Mouse (Mus musculus): ENCODE results near the gene Prkca. TPM values are rescaled to one million over a fixed set of nuclear protein-coding genes. Genes with fewer than 3 reads are reported as not detected.

The Prkca gene
- polyA plus RNA-seq, 1 experiment from 2014 or later = 5.4 TPM

DNA sequence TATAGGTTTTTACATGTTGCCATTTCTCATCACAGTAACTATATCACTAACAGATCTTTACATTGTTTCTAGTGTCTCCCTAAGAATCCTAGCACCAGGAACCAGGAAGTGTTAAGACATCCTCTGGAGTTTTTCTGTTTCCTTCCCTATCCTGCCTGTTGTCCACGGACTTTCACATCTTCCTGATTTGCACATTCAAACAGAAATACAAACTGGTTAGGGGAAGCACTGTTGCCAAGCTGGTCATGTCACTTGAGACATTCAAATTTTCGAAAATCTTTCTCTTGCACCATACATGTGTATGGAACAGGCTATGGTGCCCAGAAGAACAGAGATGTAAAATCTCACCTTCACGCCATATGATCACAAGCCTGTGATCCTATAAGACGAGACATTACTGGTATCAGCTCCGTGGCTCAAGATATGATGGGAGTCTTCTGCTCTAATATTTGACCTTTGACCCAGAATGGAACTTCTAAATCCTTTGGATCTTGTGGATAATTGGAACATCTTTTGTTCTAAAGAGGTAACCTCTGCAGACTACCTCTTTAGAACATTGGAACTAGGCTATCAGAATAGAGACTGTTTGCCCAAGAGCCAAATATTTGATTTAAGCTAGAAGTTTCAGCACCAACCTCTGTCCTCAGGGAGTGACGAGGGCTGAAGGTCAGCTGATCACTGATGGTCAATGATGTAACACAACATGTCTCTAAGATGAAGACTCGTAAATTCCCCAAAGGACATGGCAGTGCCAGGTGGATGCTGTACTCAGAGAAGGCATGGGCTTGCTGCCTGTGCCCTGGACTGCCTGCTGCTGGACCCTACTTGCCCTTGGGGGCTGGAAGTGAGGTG is 91.6 kb downstream of the Prkca start:
- Histone ChIP-seq H3K9ac (replicated peaks) (no peak overlapping the region), H3K27me3 (no peaks in the 10 kb centered on the region), H3K36me3 (no peaks in the 10 kb centered on the region), H3K4me2 (replicated peaks) (no peak overlapping the region), H3K4me3 (no peak overlapping the region), H3K4me1 (no peaks in the 10 kb centered on the region), H3K9me3 (no peaks in the 10 kb centered on the region), H3K27ac (replicated peaks) (no peak overlapping the region)
- no peak for ATAC-seq (ENCODE audit: low FRiP score, low read depth)
- 87% methylated on average over 7 of the region's 7 CpGs for WGBS

DNA sequence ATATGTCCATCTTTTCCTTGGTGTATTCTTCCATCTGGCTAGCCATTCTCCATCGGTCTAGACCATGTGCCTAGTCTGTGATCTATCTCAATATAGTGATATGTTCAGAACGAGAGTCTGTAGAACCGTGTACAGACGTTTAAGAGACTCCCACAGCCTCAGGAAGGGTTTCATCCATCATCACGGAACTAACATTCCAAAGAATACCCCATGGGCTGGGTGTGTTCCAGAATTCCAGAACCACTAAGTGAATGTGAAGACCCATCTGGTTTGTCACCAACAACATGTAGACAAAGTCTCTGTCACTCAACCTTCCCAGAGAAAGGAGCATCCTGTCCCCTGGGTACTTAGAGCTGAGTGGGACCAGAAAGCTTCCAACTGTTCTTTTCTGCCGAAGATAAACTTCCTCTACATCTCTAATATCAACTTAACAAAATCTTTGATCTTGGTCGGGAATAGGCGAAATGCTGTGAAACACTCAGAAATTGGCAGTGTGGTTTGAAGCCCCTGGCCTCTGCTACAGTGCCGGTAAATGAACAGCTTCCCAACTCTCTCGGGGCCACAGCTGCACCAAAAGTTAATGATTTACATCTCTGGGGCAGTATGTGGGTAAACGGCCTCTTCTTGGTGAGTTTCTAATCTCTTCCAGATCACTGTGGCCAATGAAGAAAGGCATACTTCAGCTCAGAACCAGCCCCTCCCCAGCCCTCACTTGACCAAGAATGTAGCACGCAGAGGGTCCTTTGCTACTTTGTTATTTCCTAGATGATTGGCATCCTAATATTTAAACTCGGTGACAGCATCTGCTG is 92.7 kb downstream of the Prkca start:
- Histone ChIP-seq H3K4me2 (replicated peaks) (no peak overlapping the region), H3K9me3 (no peaks in the 10 kb centered on the region), H3K9ac (replicated peaks) (no peak overlapping the region), H3K4me1 (no peaks in the 10 kb centered on the region), H3K36me3 (no peaks in the 10 kb centered on the region), H3K27ac (replicated peaks) (no peak overlapping the region), H3K4me3 (no peak overlapping the region), H3K27me3 (no peaks in the 10 kb centered on the region)
- ATAC-seq (ENCODE audit: low FRiP score, low read depth) = no peak
- WGBS = 81% methylated on average over 13 of the region's 13 CpGs

- H3K9ac ChIP-seq (replicated peaks) = no peak overlapping the region
- no peaks in the 10 kb centered on the region for H3K4me1 ChIP-seq
- H3K9me3 ChIP-seq = no peaks in the 10 kb centered on the region
- no peaks in the 10 kb centered on the region for H3K36me3 ChIP-seq
- 59% methylated on average over 1 of the region's 1 CpGs for WGBS
- H3K27ac ChIP-seq (replicated peaks) = no peak overlapping the region
- no peak overlapping the region for H3K4me3 ChIP-seq
- H3K4me2 ChIP-seq (replicated peaks) = no peak overlapping the region
- ATAC-seq (ENCODE audit: low FRiP score, low read depth) = no peak
- H3K27me3 ChIP-seq = no peaks in the 10 kb centered on the region
Observed at GRCm38 (mm10) chr11:108250146-108250635, 93.5 kb downstream of the Prkca start.

DNA sequence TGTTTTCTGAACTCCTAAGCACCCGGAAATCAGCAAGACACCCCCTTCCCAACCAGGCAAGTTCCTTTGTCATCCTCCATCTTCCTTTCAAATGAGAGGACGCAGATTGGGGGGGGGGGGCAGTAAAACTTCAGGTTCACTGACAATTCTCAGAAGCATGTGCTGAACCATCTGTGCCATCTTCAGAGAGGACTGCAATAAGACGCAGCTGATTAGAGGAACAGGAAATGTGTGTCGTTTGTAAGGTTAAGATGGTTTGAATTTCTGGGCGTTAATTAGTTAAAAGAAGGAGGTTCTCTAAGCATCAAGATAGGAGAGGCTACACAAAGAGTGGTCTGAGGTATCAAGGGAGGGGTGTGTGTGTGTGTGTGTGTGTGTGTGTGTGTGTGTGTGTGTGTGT is 94.2 kb downstream of the Prkca start:
- H3K4me1 ChIP-seq = no peaks in the 10 kb centered on the region
- WGBS = 78% methylated on average over 5 of the region's 5 CpGs
- no peak for ATAC-seq (ENCODE audit: low FRiP score, low read depth)

GRCm38 (mm10) chr11:108249047-108249403 is 94.7 kb downstream of the Prkca start:
- H3K9me3 ChIP-seq = no peaks in the 10 kb centered on the region
- H3K9ac ChIP-seq (replicated peaks) = no peak overlapping the region
- no peaks in the 10 kb centered on the region for H3K36me3 ChIP-seq
- WGBS = 83% methylated on average over 3 of the region's 3 CpGs
- H3K4me1 ChIP-seq = no peaks in the 10 kb centered on the region
- ATAC-seq (ENCODE audit: low FRiP score, low read depth) = no peak
- no peaks in the 10 kb centered on the region for H3K27me3 ChIP-seq
- no peak overlapping the region for H3K27ac ChIP-seq (replicated peaks)
- H3K4me2 ChIP-seq (replicated peaks) = no peak overlapping the region
- H3K4me3 ChIP-seq = no peak overlapping the region

More for the DNA sequence above, 94.2 kb downstream of the Prkca start:
- Histone ChIP-seq H3K27ac (replicated peaks) (no peak overlapping the region), H3K9ac (replicated peaks) (no peak overlapping the region), H3K36me3 (no peaks in the 10 kb centered on the region), H3K9me3 (no peaks in the 10 kb centered on the region), H3K4me2 (replicated peaks) (no peak overlapping the region), H3K27me3 (no peaks in the 10 kb centered on the region), H3K4me3 (no peak overlapping the region)

- no peak overlapping the region for H3K27ac ChIP-seq (replicated peaks)
- no peak overlapping the region for H3K4me3 ChIP-seq
- H3K4me1 ChIP-seq = 0 out of 2 replicates have a peak, but pooled peaks cover 2% of the 10 kb centered on the region
- no peak overlapping the region for H3K4me2 ChIP-seq (replicated peaks)
- H3K9me3 ChIP-seq = no peaks in the 10 kb centered on the region
- H3K27me3 ChIP-seq = no peaks in the 10 kb centered on the region
- H3K9ac ChIP-seq (replicated peaks) = no peak overlapping the region
- no peaks in the 10 kb centered on the region for H3K36me3 ChIP-seq
- WGBS = 91% methylated on average over 12 of the region's 12 CpGs
- ATAC-seq (ENCODE audit: low FRiP score, low read depth) = no peak
Observed at GRCm38 (mm10) chr11:108248218-108249046, 95.3 kb downstream of the Prkca start.

GRCm38 (mm10) chr11:108247121-108247863 is 96.4 kb downstream of the Prkca start:
- no peak for ATAC-seq (ENCODE audit: low FRiP score, low read depth)
- H3K27me3 ChIP-seq = peaks cover 4% of the 10 kb centered on the region; the same call in 1 of the 2 replicates
- no peaks in the 10 kb centered on the region for H3K36me3 ChIP-seq
- H3K9ac ChIP-seq (replicated peaks) = no peak overlapping the region
- 90% methylated on average over 10 of the region's 10 CpGs for WGBS
- no peak overlapping the region for H3K27ac ChIP-seq (replicated peaks)
- H3K9me3 ChIP-seq = no peaks in the 10 kb centered on the region
- 0 out of 2 replicates have a peak, but pooled peaks cover 2% of the 10 kb centered on the region for H3K4me1 ChIP-seq
- no peak overlapping the region for H3K4me3 ChIP-seq
- H3K4me2 ChIP-seq (replicated peaks) = no peak overlapping the region

DNA sequence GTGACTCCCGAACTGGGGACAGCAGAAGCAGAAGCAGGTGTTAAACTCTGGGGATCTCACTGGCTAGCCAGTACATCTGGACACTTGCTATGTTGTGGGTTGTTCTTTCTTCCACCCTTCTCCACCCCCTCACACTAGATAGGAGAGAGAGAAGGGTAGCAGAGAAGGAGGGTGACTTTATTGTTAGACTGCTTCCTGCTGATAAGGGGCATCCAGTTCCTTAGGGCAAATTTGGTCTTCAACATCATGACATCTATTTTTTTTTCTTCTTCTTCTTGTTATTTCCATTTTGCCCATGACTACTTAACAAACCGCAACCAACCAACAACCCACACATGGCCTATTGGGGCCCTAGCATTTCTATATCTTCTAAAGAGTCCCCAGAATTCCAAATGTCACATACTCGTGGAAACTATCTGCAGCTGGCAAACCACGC is 97.4 kb downstream of the Prkca start:
- Histone ChIP-seq H3K27ac (replicated peaks) (no peak overlapping the region), H3K4me1 (0 out of 2 replicates have a peak, but pooled peaks cover 2% of the 10 kb centered on the region), H3K36me3 (no peaks in the 10 kb centered on the region), H3K4me2 (replicated peaks) (no peak overlapping the region), H3K27me3 (peaks cover 4% of the 10 kb centered on the region; the same call in 1 of the 2 replicates), H3K4me3 (no peak overlapping the region), H3K9ac (replicated peaks) (no peak overlapping the region), H3K9me3 (no peaks in the 10 kb centered on the region)
- ATAC-seq (ENCODE audit: low FRiP score, low read depth) = no peak
- WGBS = 87% methylated on average over 4 of the region's 4 CpGs

DNA sequence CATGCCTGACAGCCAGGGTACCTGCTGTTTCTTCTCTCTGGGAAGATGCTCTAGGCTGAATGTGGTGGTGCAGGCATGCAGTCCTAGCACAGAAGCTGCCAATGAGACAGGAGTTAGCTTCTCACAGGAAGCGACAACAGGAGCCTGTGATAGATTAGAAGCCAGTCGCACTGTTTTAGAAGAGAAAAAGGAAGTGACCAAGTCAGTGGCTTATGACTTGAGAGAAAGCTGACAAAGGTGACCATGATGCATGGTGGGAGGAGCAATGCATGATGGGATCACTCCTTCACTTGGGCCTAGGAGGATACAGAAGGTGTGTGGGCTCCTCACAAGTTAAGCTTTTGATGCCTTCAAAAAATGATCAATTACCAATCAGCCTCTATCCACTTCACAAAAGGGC is 99.5 kb downstream of the Prkca start:
- peaks cover 4% of the 10 kb centered on the region; the same call in 1 of the 2 replicates for H3K27me3 ChIP-seq
- H3K4me1 ChIP-seq = 0 out of 2 replicates have a peak, but pooled peaks cover 2% of the 10 kb centered on the region
- no peak overlapping the region for H3K4me3 ChIP-seq
- H3K9me3 ChIP-seq = no peaks in the 10 kb centered on the region
- no peak overlapping the region for H3K4me2 ChIP-seq (replicated peaks)
- no peaks in the 10 kb centered on the region for H3K36me3 ChIP-seq
- no peak for ATAC-seq (ENCODE audit: low FRiP score, low read depth)
- no peak overlapping the region for H3K9ac ChIP-seq (replicated peaks)
- no peak overlapping the region for H3K27ac ChIP-seq (replicated peaks)
- 88% methylated on average over 2 of the region's 2 CpGs for WGBS

GRCm38 (mm10) chr11:108243633-108244032 is 100.1 kb downstream of the Prkca start:
- 63% methylated on average over 2 of the region's 2 CpGs for WGBS
- no peak overlapping the region for H3K4me3 ChIP-seq

More at GRCm38 (mm10) chr11:108243633-108244032, 100.1 kb downstream of the Prkca start:
- Histone ChIP-seq H3K9me3 (no peaks in the 10 kb centered on the region), H3K36me3 (no peaks in the 10 kb centered on the region), H3K4me1 (0 out of 2 replicates have a peak, but pooled peaks cover 2% of the 10 kb centered on the region), H3K9ac (replicated peaks) (no peak overlapping the region), H3K27me3 (peaks cover 4% of the 10 kb centered on the region; the same call in 1 of the 2 replicates), H3K4me2 (replicated peaks) (no peak overlapping the region), H3K27ac (replicated peaks) (no peak overlapping the region)
- no peak for ATAC-seq (ENCODE audit: low FRiP score, low read depth)
